Mouse (Mus musculus) intestine, postnatal 0 days (tissue): ENCODE results near the gene Phykpl. TPM values are rescaled to one million over a fixed set of nuclear protein-coding genes. Genes with fewer than 3 reads are reported as not detected.
"Not testable (repeated sequence)": the region's sequence is repeated elsewhere in the genome, so short reads cannot be mapped to it uniquely, and the experiment has no call there.

Experiments used
- ATAC-seq: fragments of 200-750 bp; cut with Nextera tagmentation; 2 replicates; pipeline ENCODE4 v1.8.0; 2017; ENCODE audit warnings: mild to moderate bottlenecking, moderate TSS enrichment, moderate library complexity
- H3K27ac ChIP-seq: fragments of 300-500 bp; sonication (generic); 2 replicates; pipeline ENCODE4 v1.5.1; 2014; ENCODE audit warnings: mild to moderate bottlenecking, low read depth, low read length, moderate library complexity
- H3K27me3 ChIP-seq: fragments of 300-500 bp; sonication (generic); replicated peaks from 2 replicates; pipeline ENCODE4 v1.6.1; 2014; ENCODE audit warnings: low read length, mixed read lengths; ENCODE audit not compliant: control insufficient read depth, insufficient read depth
- H3K36me3 ChIP-seq: fragments of 300-500 bp; sonication (generic); 2 replicates; pipeline ENCODE4 v1.6.1; 2014; ENCODE audit warnings: mild to moderate bottlenecking, moderate library complexity; ENCODE audit not compliant: control insufficient read depth, insufficient read depth
- H3K4me1 ChIP-seq: fragments of 300-500 bp; sonication (generic); replicated peaks from 2 replicates; pipeline ENCODE4 v1.6.1; 2014; ENCODE audit warnings: antibody characterized with exemption, low read length, mixed read lengths; ENCODE audit not compliant: control insufficient read depth, insufficient read depth
- H3K4me2 ChIP-seq: fragments of 300-500 bp; sonication (generic); replicated peaks from 2 replicates; pipeline ENCODE4 v1.6.1; 2014; ENCODE audit warnings: low read depth, mild to moderate bottlenecking, moderate library complexity
- H3K4me3 ChIP-seq: fragments of 300-500 bp; sonication (generic); 2 replicates; pipeline ENCODE4 v1.5.1; 2014; ENCODE audit warnings: low read depth, low read length
- H3K9ac ChIP-seq: fragments of 300-500 bp; sonication (generic); 2 replicates; pipeline ENCODE4 v1.6.1; 2014; ENCODE audit warnings: mild to moderate bottlenecking, low read depth, low read length
- H3K9me3 ChIP-seq: fragments of 300-500 bp; sonication (generic); 2 replicates; pipeline ENCODE4 v1.6.1; 2016; ENCODE audit warnings: mixed run types; ENCODE audit not compliant: control insufficient read depth
- CTCF ChIP-seq: sonication (generic); IDR thresholded peaks from 2 replicates; pipeline ENCODE4 v1.5.1; 2016; ENCODE audit warnings: low read depth, mild to moderate bottlenecking, control low read depth, antibody characterized with exemption, moderate library complexity
- WGBS: fragments of 180-500 bp; shearing (Covaris S2); extraction: QIAGEN DNeasy Blood & Tissue Kit; methylation state at CpG from one replicate; pipeline ENCODE4 v1.1.7; 2014; 5-methylcytosine and 5-hydroxymethylcytosine counted together
- polyA plus RNA-seq: library from polyadenylated mRNA; unstranded; fragments of >200 nt; fragmentation: Nextera tagmentation; extraction: Ambion mirVana; gene quantifications from 2 replicates; pipeline ENCODE4 v1.2.1, GENCODE M21; 2015

The Phykpl gene
- polyA plus RNA-seq, 1 experiment from 2014 or later, result 24.2 TPM

- 76% methylated on average over 5 of the region's 5 CpGs for whole genome bisulfite sequencing
- no peaks in the 10 kb centered on the region for H3K9me3 ChIP-seq
- no peak overlapping the region for H3K9ac ChIP-seq
- H3K27ac ChIP-seq, result no peak overlapping the region
- peaks cover 45% of the 10 kb centered on the region for H3K36me3 ChIP-seq
- no peaks in the 10 kb centered on the region for H3K4me1 ChIP-seq
- TF ChIP-seq CTCF, result no peak
- no peak for ATAC-seq
- no peak overlapping the region for H3K4me3 ChIP-seq
- H3K27me3 ChIP-seq, result no peaks in the 10 kb centered on the region
- no peak overlapping the region for H3K4me2 ChIP-seq
These were observed 40.7 kb downstream of the Phykpl start for GRCm38 (mm10) chr11:51625187-51625820.

- ATAC-seq, result no peak
- peaks cover 44% of the 10 kb centered on the region for H3K36me3 ChIP-seq
- no peaks in the 10 kb centered on the region for H3K9me3 ChIP-seq
- H3K27ac ChIP-seq, result no peak overlapping the region
- WGBS, result 91% methylated on average over 9 of the region's 9 CpGs
- no peak overlapping the region for H3K4me2 ChIP-seq
- no peaks in the 10 kb centered on the region for H3K27me3 ChIP-seq
- H3K4me1 ChIP-seq, result no peaks in the 10 kb centered on the region
- no peak overlapping the region for H3K4me3 ChIP-seq
- no peak for TF ChIP-seq CTCF
- H3K9ac ChIP-seq, result no peak overlapping the region
These were observed 42.9 kb downstream of the Phykpl start for GRCm38 (mm10) chr11:51627425-51627824.

- no peaks in the 10 kb centered on the region for H3K4me1 ChIP-seq
- no peak overlapping the region for H3K9ac ChIP-seq
- no peak for TF ChIP-seq CTCF
- no peak for ATAC-seq
- no peak overlapping the region for H3K4me2 ChIP-seq
- H3K27me3 ChIP-seq, result no peaks in the 10 kb centered on the region
- 91% methylated on average over 8 of the region's 8 CpGs for WGBS
- H3K9me3 ChIP-seq, result no peaks in the 10 kb centered on the region
- H3K36me3 ChIP-seq, result peaks cover 40% of the 10 kb centered on the region
- H3K27ac ChIP-seq, result no peak overlapping the region
- H3K4me3 ChIP-seq, result no peak overlapping the region
These were observed 43.4 kb downstream of the Phykpl start for GRCm38 (mm10) chr11:51627907-51628306.

GRCm38 (mm10) chr11:51629651-51630314 lies 45.2 kb downstream of the Phykpl start:
- no peak overlapping the region for H3K4me2 ChIP-seq
- H3K36me3 ChIP-seq, result peaks cover 21% of the 10 kb centered on the region
- ATAC-seq, result no peak
- no peaks in the 10 kb centered on the region for H3K9me3 ChIP-seq
- H3K9ac ChIP-seq, result no peak overlapping the region
- no peaks in the 10 kb centered on the region for H3K27me3 ChIP-seq
- TF ChIP-seq CTCF, result no peak
- no peak overlapping the region for H3K4me3 ChIP-seq
- no peaks in the 10 kb centered on the region for H3K4me1 ChIP-seq
- no peak overlapping the region for H3K27ac ChIP-seq
- 81% methylated on average over 15 of the region's 15 CpGs for WGBS

- ATAC-seq, result no peak
- no peaks in the 10 kb centered on the region; the same call in none of the 2 replicates for H3K36me3 ChIP-seq
- no peaks in the 10 kb centered on the region for H3K9me3 ChIP-seq
- no peak for TF ChIP-seq CTCF
- H3K27ac ChIP-seq, result no peak overlapping the region; the same call in 1 of the 2 replicates
- WGBS, result 79% methylated on average over 6 of the region's 6 CpGs
- H3K4me2 ChIP-seq, result no peak overlapping the region
- H3K9ac ChIP-seq, result no peak overlapping the region
- no peaks in the 10 kb centered on the region for H3K27me3 ChIP-seq
- H3K4me3 ChIP-seq, result no peak overlapping the region
- H3K4me1 ChIP-seq, result no peaks in the 10 kb centered on the region
These were observed 47.7 kb downstream of the Phykpl start for GRCm38 (mm10) chr11:51632130-51632753.

- H3K4me1 ChIP-seq, H3K9me3 ChIP-seq, ATAC-seq, H3K27me3 ChIP-seq, H3K4me3 ChIP-seq, H3K9ac ChIP-seq, H3K27ac ChIP-seq, H3K36me3 ChIP-seq, H3K4me2 ChIP-seq: not testable (repeated sequence)
- WGBS, result 92% methylated on average over 7 of the region's 7 CpGs
These were observed 48.6 kb downstream of the Phykpl start for GRCm38 (mm10) chr11:51633200-51633599.
